Mouse (Mus musculus): ENCODE results near the gene Zfp57. TPM values are rescaled to one million over a fixed set of nuclear protein-coding genes. Genes with fewer than 3 reads are reported as not detected.

Gene Zfp57
- total and polyA plus RNA-seq, 3 experiments = not detected

- H3K9ac ChIP-seq (ENCODE audit: control insufficient read depth, low read depth, low read length, poor library complexity, severe bottlenecking) = no peak overlapping the region
- H3K4me1 ChIP-seq (ENCODE audit: control insufficient read depth in 1 of 2, insufficient read depth in 2 of 2, low read length in 2 of 2) = no peaks in the 10 kb centered on the region; a peak in 1 of 4 replicates
- H3K27ac ChIP-seq (ENCODE audit: control insufficient read depth, low read depth, low read length) = no peak overlapping the region
- no peak overlapping the region for H3K4me3 ChIP-seq (ENCODE audit: control insufficient read depth in 1 of 2, insufficient read depth in 1 of 2, low read depth in 2 of 2, low read length in 2 of 2)
- DNase-seq (ENCODE audit: low read depth, low spot score) = no peak
- peaks cover 15% of the 10 kb centered on the region for H3K79me2 ChIP-seq (ENCODE audit: control insufficient read depth, insufficient read depth, low read length, poor library complexity)
- H3K9me3 ChIP-seq (replicated peaks; ENCODE audit: insufficient read depth, low read length) = no peaks in the 10 kb centered on the region
- H3K27me3 ChIP-seq (ENCODE audit: control insufficient read depth in 1 of 2, insufficient read depth in 2 of 2, low read length in 2 of 2) = no peaks in the 10 kb centered on the region
- TF ChIP-seq TAL1 (IDR thresholded peaks at IDR 0.05; ENCODE audit: low read length) (no peak), CTCF (IDR thresholded peaks at IDR 0.05 in 2 of 3, conservative IDR thresholded peaks at IDR 0.05 in 1 of 3; ENCODE audit: control insufficient read depth in 1 of 3, insufficient read depth in 1 of 3, low read depth in 2 of 3, low read length in 3 of 3, poor library complexity in 1 of 3, severe bottlenecking in 1 of 3) (no peak), KAT2A (conservative IDR thresholded peaks at IDR 0.05; ENCODE audit: low read depth, low read length) (no peak), SIN3A (IDR thresholded peaks at IDR 0.05; ENCODE audit: low read length) (no peak)
- peaks cover 0 to 9% of the 10 kb centered on the region in 2 experiments; a peak in 2 of 4 replicates for H3K36me3 ChIP-seq (ENCODE audit: control insufficient read depth in 1 of 2, insufficient read depth in 2 of 2, low read length in 2 of 2)
Observed at GRCm38 (mm10) chr17:36953062-36953461, 47.9 kb upstream of the Zfp57 start.

GRCm38 (mm10) chr17:36957999-36958743, 42.8 kb upstream of the Zfp57 start, which contains the start of the genes Znrd1 and Znrd1as:
Gene Znrd1 (minus strand): TSS chr17:36958559.
Gene Znrd1as (plus strand): TSS chr17:36958592.
- Histone ChIP-seq H3K27me3 (ENCODE audit: control insufficient read depth in 1 of 2, insufficient read depth in 2 of 2, low read length in 2 of 2) (no peaks in the 10 kb centered on the region), H3K36me3 (ENCODE audit: control insufficient read depth in 1 of 2, insufficient read depth in 2 of 2, low read length in 2 of 2) (no peaks in the 10 kb centered on the region), H3K79me2 (ENCODE audit: control insufficient read depth, insufficient read depth, low read length, poor library complexity) (no peaks in the 10 kb centered on the region), H3K9me3 (replicated peaks; ENCODE audit: insufficient read depth, low read length) (no peaks in the 10 kb centered on the region), H3K4me1 (ENCODE audit: control insufficient read depth in 1 of 2, insufficient read depth in 2 of 2, low read length in 2 of 2) (no peaks in the 10 kb centered on the region; a peak in 1 of 4 replicates), H3K9ac (ENCODE audit: control insufficient read depth, low read depth, low read length, poor library complexity, severe bottlenecking) (peak within 1 kb of the TSS; percentile 54), H3K4me3 (ENCODE audit: control insufficient read depth in 1 of 2, insufficient read depth in 1 of 2, low read depth in 2 of 2, low read length in 2 of 2) (peak within 1 kb of the TSS; percentile 70 to 75), H3K27ac (ENCODE audit: control insufficient read depth, low read depth, low read length) (no peak within 1 kb of the TSS)
- DNase-seq (ENCODE audit: low read depth, low spot score) = peak; percentile 91
- no peak for TF ChIP-seq CHD2 (IDR thresholded peaks at IDR 0.05; ENCODE audit: low read length)
- TF ChIP-seq CTCF (IDR thresholded peaks at IDR 0.05 in 2 of 3, conservative IDR thresholded peaks at IDR 0.05 in 1 of 3; ENCODE audit: control insufficient read depth in 1 of 3, insufficient read depth in 1 of 3, low read depth in 2 of 3, low read length in 3 of 3, poor library complexity in 1 of 3, severe bottlenecking in 1 of 3) = no peak
- no peak; the same call in 1 of the 2 replicates for TF ChIP-seq MEF2A (IDR thresholded peaks at IDR 0.05; ENCODE audit: extremely low read depth, insufficient replicate concordance, low read depth, low read length, poor library complexity, severe bottlenecking)
- no peak for TF ChIP-seq TAL1 (IDR thresholded peaks at IDR 0.05; ENCODE audit: low read length)
- TF ChIP-seq SMC3 (IDR thresholded peaks at IDR 0.05; ENCODE audit: low read depth, low read length) = no peak
- peak; percentile 93 for TF ChIP-seq HCFC1 (IDR thresholded peaks at IDR 0.05; ENCODE audit: low read depth, low read length)
- peak; percentile 75 for TF ChIP-seq ETS1 (IDR thresholded peaks at IDR 0.05; ENCODE audit: low read depth, low read length)
- TF ChIP-seq POLR2AphosphoS2 (IDR thresholded peaks at IDR 0.05; ENCODE audit: low read length) = no peak; the same call in 1 of the 2 replicates
- peak; percentile 56 for TF ChIP-seq MXI1 (IDR thresholded peaks at IDR 0.05; ENCODE audit: low read depth, low read length)
- TF ChIP-seq KAT2A (conservative IDR thresholded peaks at IDR 0.05; ENCODE audit: low read depth, low read length) = peak; percentile 66; the same call in 1 of the 2 replicates
- TF ChIP-seq ELF1 (IDR thresholded peaks at IDR 0.05; ENCODE audit: low read depth, low read length) = peak; percentile 80; the same call in 1 of the 2 replicates
- peak in 1 of 2 experiments; percentile 56; a peak in 1 of 4 replicates for TF ChIP-seq POLR2A (IDR thresholded peaks at IDR 0.05; ENCODE audit: control insufficient read depth in 1 of 2, insufficient read depth in 1 of 2, low read depth in 1 of 2, low read length in 2 of 2, poor library complexity in 1 of 2)
- peak; percentile 65 for TF ChIP-seq MAX (IDR thresholded peaks at IDR 0.05; ENCODE audit: low read length)
- peak; percentile 72 for TF ChIP-seq TBP (IDR thresholded peaks at IDR 0.05; ENCODE audit: low read depth, low read length)
- no peak for TF ChIP-seq GATA1 (IDR thresholded peaks at IDR 0.05; ENCODE audit: low read depth, low read length)
- TF ChIP-seq NRF1 (IDR thresholded peaks at IDR 0.05; ENCODE audit: insufficient read depth, low read depth, low read length, poor library complexity, severe bottlenecking) = no peak; the same call in 1 of the 2 replicates
- TF ChIP-seq E2F4 (IDR thresholded peaks at IDR 0.05; ENCODE audit: borderline replicate concordance, low read depth, low read length) = no peak
- no peak for TF ChIP-seq ZKSCAN1 (IDR thresholded peaks at IDR 0.05; ENCODE audit: low read depth, low read length)
- TF ChIP-seq UBTF (IDR thresholded peaks at IDR 0.05; ENCODE audit: borderline replicate concordance, insufficient read depth, low read depth, low read length) = no peak
- TF ChIP-seq MAZ (IDR thresholded peaks at IDR 0.05; ENCODE audit: low read depth, low read length) = no peak
- TF ChIP-seq ZNF384 (IDR thresholded peaks at IDR 0.05; ENCODE audit: low read depth, low read length) = no peak
- peak in 1 of 2 experiments; percentile 63; a peak in 2 of 4 replicates for TF ChIP-seq EP300 (IDR thresholded peaks at IDR 0.05; ENCODE audit: low read depth in 1 of 2, low read length in 2 of 2)
- TF ChIP-seq MYB (IDR thresholded peaks at IDR 0.05; ENCODE audit: low read depth, low read length) = peak; percentile 93
- no peak for TF ChIP-seq ZMIZ1 (IDR thresholded peaks at IDR 0.05; ENCODE audit: low read depth, low read length)
- no peak for TF ChIP-seq RCOR1 (IDR thresholded peaks at IDR 0.05; ENCODE audit: low read depth, low read length)
- TF ChIP-seq MYC (IDR thresholded peaks at IDR 0.05; ENCODE audit: low read depth, low read length) = no peak
- TF ChIP-seq ZC3H11A (IDR thresholded peaks at IDR 0.05; ENCODE audit: low read depth, low read length) = no peak
- TF ChIP-seq GABPA (IDR thresholded peaks at IDR 0.05; ENCODE audit: low read depth, low read length) = peak; percentile 69; the same call in 1 of the 2 replicates

Data from MEL (cell line).